Mouse (Mus musculus): ENCODE measurements around the gene Tfcp2l1. TPM values are rescaled to one million over a fixed set of nuclear protein-coding genes. Genes with fewer than 3 reads are reported as not detected.

Tfcp2l1 gene
- polyA plus RNA-seq, 1 experiment from 2014 or later: 0.35 TPM

GRCm38 (mm10) chr1:118625461-118625860 is 2.3 kb upstream of the Tfcp2l1 start:
- no peak for ATAC-seq (ENCODE audit: low FRiP score)
- H3K4me3 ChIP-seq (replicated peaks): no peak overlapping the region
- H3K36me3 ChIP-seq: no peaks in the 10 kb centered on the region
- no peaks in the 10 kb centered on the region for H3K9me3 ChIP-seq (replicated peaks)
- peaks cover 13% of the 10 kb centered on the region for H3K4me1 ChIP-seq
- H3K27me3 ChIP-seq (replicated peaks): peaks cover 25% of the 10 kb centered on the region; the same call in 1 of the 2 replicates
- H3K27ac ChIP-seq (replicated peaks): no peak overlapping the region
- H3K9ac ChIP-seq (replicated peaks): no peak overlapping the region
- no peak overlapping the region for H3K4me2 ChIP-seq
- 26% methylated on average over 6 of the region's 6 CpGs for WGBS

GRCm38 (mm10) chr1:118625921-118626320 is 1.8 kb upstream of the Tfcp2l1 start:
- 62% methylated on average over 2 of the region's 2 CpGs for WGBS
- no peak overlapping the region for H3K27ac ChIP-seq (replicated peaks)
- no peak overlapping the region for H3K9ac ChIP-seq (replicated peaks)
- no peaks in the 10 kb centered on the region for H3K36me3 ChIP-seq
- no peak overlapping the region for H3K4me2 ChIP-seq
- no peaks in the 10 kb centered on the region for H3K9me3 ChIP-seq (replicated peaks)
- H3K4me1 ChIP-seq: peaks cover 13% of the 10 kb centered on the region
- ATAC-seq (ENCODE audit: low FRiP score): no peak
- no peak overlapping the region for H3K4me3 ChIP-seq (replicated peaks)
- H3K27me3 ChIP-seq (replicated peaks): peaks cover 28% of the 10 kb centered on the region; the same call in 1 of the 2 replicates

- WGBS: 84% methylated on average over 2 of the region's 2 CpGs
- no peak overlapping the region for H3K9ac ChIP-seq (replicated peaks)
- no peak for ATAC-seq (ENCODE audit: low FRiP score)
Measured at GRCm38 (mm10) chr1:118626452-118626851, 1.3 kb upstream of the Tfcp2l1 start.

DNA sequence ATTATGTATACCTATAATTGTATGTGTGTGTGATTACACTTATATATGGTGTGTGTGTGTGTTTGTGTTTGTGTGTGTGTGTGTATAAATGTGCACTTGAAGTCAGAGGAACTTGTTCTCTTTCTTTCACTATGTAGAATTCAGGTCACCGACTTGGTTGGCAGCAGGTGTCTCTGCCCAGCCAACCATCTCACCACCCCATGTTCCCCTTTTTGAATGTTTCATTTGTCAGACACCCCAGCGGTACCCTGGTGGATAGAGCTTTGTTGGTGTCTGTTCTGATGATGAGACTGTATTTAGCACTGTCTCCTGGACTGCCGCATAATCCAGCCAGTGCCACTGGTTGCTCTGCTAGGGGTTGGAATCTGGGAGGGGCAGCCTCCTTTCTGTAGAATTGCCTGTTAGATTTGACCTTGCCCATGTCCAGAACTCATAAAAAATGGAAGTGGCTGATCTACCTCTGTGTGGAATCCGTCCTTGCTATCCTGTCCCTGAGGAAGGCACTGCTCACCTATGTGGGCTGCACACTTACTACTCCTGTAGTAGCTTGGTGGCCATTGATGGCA is 5.8 kb downstream of the Tfcp2l1 start:
- no peak overlapping the region for H3K27ac ChIP-seq (replicated peaks)
- WGBS: 85% methylated on average over 4 of the region's 4 CpGs
- no peak for ATAC-seq (ENCODE audit: low FRiP score)
- no peaks in the 10 kb centered on the region for H3K9me3 ChIP-seq (replicated peaks)
- H3K27me3 ChIP-seq (replicated peaks): peaks cover 9% of the 10 kb centered on the region; the same call in 1 of the 2 replicates
- H3K4me2 ChIP-seq: no peak overlapping the region
- no peak overlapping the region for H3K9ac ChIP-seq (replicated peaks)
- peaks cover 1% of the 10 kb centered on the region for H3K4me1 ChIP-seq
- H3K4me3 ChIP-seq (replicated peaks): no peak overlapping the region
- no peaks in the 10 kb centered on the region for H3K36me3 ChIP-seq

More at GRCm38 (mm10) chr1:118626452-118626851, 1.3 kb upstream of the Tfcp2l1 start:
- Histone ChIP-seq H3K4me3 (replicated peaks) (no peak overlapping the region), H3K27me3 (replicated peaks) (peaks cover 28% of the 10 kb centered on the region; the same call in 1 of the 2 replicates), H3K4me2 (no peak overlapping the region), H3K27ac (replicated peaks) (no peak overlapping the region), H3K9me3 (replicated peaks) (no peaks in the 10 kb centered on the region), H3K4me1 (peaks cover 13% of the 10 kb centered on the region), H3K36me3 (no peaks in the 10 kb centered on the region)

GRCm38 (mm10) chr1:118642296-118642999 is 14.7 kb downstream of the Tfcp2l1 start:
- 63% methylated on average over 2 of the region's 2 CpGs for WGBS
- no peak for ATAC-seq (ENCODE audit: low FRiP score)

GRCm38 (mm10) chr1:118643138-118643979 is 15.6 kb downstream of the Tfcp2l1 start:
- Histone ChIP-seq H3K4me3 (replicated peaks) (no peak overlapping the region), H3K9ac (replicated peaks) (no peak overlapping the region), H3K36me3 (no peaks in the 10 kb centered on the region), H3K27ac (replicated peaks) (no peak overlapping the region), H3K9me3 (replicated peaks) (no peaks in the 10 kb centered on the region), H3K4me2 (no peak overlapping the region), H3K4me1 (no peaks in the 10 kb centered on the region), H3K27me3 (replicated peaks) (no peaks in the 10 kb centered on the region)
- 27% methylated on average over 9 of the region's 9 CpGs for WGBS
- ATAC-seq (ENCODE audit: low FRiP score): no peak

More at GRCm38 (mm10) chr1:118642296-118642999, 14.7 kb downstream of the Tfcp2l1 start:
- H3K9me3 ChIP-seq (replicated peaks): no peaks in the 10 kb centered on the region
- H3K27me3 ChIP-seq (replicated peaks): no peaks in the 10 kb centered on the region
- H3K9ac ChIP-seq (replicated peaks): no peak overlapping the region
- H3K36me3 ChIP-seq: no peaks in the 10 kb centered on the region
- H3K4me2 ChIP-seq: no peak overlapping the region
- no peak overlapping the region for H3K27ac ChIP-seq (replicated peaks)
- no peak overlapping the region for H3K4me3 ChIP-seq (replicated peaks)
- H3K4me1 ChIP-seq: no peaks in the 10 kb centered on the region

DNA sequence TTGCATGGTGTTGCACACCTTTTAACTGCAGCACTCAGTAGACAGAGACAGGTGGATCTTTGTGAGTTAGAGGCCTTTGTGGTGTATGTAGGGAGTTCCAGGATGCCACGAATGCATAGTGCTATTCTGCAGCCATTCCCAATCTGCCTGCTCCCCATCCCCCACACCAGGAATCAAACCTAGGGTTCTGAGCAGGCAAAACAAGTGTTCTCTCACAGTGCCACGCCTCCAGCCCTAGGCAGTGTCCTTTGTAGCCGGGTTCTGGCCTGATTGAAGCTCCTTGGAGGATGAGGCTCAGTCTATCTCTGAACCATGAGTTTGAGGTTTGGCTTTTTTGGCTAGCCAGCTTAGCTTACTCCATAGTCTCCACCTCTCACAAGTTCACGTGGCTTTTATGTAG is 18.0 kb downstream of the Tfcp2l1 start:
- Histone ChIP-seq H3K27ac (replicated peaks) (no peak overlapping the region), H3K4me1 (peaks cover 4% of the 10 kb centered on the region; the same call in 1 of the 2 replicates), H3K4me2 (no peak overlapping the region), H3K4me3 (replicated peaks) (no peak overlapping the region), H3K9me3 (replicated peaks) (no peaks in the 10 kb centered on the region), H3K9ac (replicated peaks) (no peak overlapping the region), H3K36me3 (no peaks in the 10 kb centered on the region), H3K27me3 (replicated peaks) (no peaks in the 10 kb centered on the region)
- 57% methylated on average over 4 of the region's 4 CpGs for WGBS
- ATAC-seq (ENCODE audit: low FRiP score): no peak

DNA sequence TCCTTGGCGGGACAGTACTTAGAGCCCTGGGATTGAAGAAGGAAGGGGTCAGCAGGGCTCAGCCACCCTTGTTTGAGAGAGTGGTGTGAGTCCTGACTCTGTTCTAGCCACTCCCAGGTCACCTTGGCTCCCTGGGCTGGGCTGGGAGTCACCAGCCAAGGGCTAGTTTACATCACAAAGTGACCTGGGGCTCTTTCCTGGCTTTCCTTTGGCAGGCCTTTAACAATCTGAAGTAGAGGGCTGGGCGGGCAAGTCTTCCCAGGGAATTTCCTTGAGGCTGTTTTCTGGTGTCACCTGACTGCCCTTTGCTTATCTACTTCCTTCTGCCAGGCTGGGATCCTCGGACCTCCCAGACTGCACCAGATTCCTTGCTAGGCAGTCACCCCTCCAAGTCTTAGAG is 20.3 kb downstream of the Tfcp2l1 start:
- H3K4me2 ChIP-seq: no peak overlapping the region
- ATAC-seq (ENCODE audit: low FRiP score): no peak
- WGBS: 25% methylated on average over 3 of the region's 3 CpGs
- no peak overlapping the region for H3K9ac ChIP-seq (replicated peaks)
- no peak overlapping the region for H3K27ac ChIP-seq (replicated peaks)
- peaks cover 4% of the 10 kb centered on the region; the same call in 1 of the 2 replicates for H3K4me1 ChIP-seq
- no peaks in the 10 kb centered on the region for H3K36me3 ChIP-seq
- H3K4me3 ChIP-seq (replicated peaks): no peak overlapping the region
- no peaks in the 10 kb centered on the region for H3K9me3 ChIP-seq (replicated peaks)
- no peaks in the 10 kb centered on the region for H3K27me3 ChIP-seq (replicated peaks)

- Histone ChIP-seq H3K27me3 (replicated peaks) (no peaks in the 10 kb centered on the region), H3K4me1 (peaks cover 4% of the 10 kb centered on the region; the same call in 1 of the 2 replicates), H3K27ac (replicated peaks) (no peak overlapping the region), H3K9ac (replicated peaks) (no peak overlapping the region), H3K36me3 (no peaks in the 10 kb centered on the region), H3K9me3 (replicated peaks) (no peaks in the 10 kb centered on the region), H3K4me3 (replicated peaks) (no peak overlapping the region), H3K4me2 (no peak overlapping the region)
- ATAC-seq (ENCODE audit: low FRiP score): peak; percentile 28; the same call in 1 of the 2 replicates
- WGBS: 58% methylated on average over 9 of the region's 9 CpGs
Measured at GRCm38 (mm10) chr1:118649933-118650770, 22.4 kb downstream of the Tfcp2l1 start.

DNA sequence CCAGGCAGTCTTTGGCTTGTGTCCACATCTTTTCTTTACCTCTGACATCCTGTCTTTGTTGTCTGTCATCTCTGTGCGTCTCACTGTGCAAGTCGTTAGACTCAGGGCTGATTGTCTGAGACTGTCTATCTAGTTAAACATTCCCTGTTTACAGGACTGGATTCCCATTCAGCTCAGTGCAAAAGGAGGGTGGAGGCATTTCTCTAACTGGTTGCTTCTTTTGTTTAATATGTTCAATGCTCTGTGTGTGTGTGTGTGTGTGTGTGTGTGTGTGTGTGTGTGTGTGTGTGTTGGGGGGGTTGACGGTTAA is 23.0 kb downstream of the Tfcp2l1 start:
- no peak for ATAC-seq (ENCODE audit: low FRiP score)
- H3K27me3 ChIP-seq (replicated peaks): no peaks in the 10 kb centered on the region
- no peak overlapping the region for H3K9ac ChIP-seq (replicated peaks)
- peaks cover 4% of the 10 kb centered on the region; the same call in 1 of the 2 replicates for H3K4me1 ChIP-seq
- WGBS: 25% methylated on average over 3 of the region's 3 CpGs
- H3K27ac ChIP-seq (replicated peaks): no peak overlapping the region
- no peaks in the 10 kb centered on the region for H3K36me3 ChIP-seq
- no peak overlapping the region for H3K4me3 ChIP-seq (replicated peaks)
- no peak overlapping the region for H3K4me2 ChIP-seq
- H3K9me3 ChIP-seq (replicated peaks): no peaks in the 10 kb centered on the region

DNA sequence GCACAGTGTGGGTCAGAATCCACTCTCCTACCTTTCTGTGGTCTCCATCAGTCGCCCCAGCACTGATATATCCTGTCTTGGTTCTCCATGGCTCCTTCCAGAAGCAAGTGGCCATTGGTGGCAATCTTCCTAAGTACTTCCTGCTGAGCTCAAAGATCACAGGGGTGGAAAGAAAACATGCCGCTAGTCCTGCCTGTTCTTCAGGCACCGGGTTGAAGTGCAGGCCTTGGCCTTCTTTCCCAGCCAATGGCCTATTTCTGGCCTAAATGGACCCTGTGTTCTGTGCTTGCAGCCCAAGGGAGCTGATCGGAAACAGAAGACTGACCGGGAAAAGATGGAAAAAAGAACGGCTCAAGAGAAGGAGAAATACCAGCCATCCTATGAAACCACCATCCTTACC is 31.0 kb downstream of the Tfcp2l1 start:
- H3K27me3 ChIP-seq (replicated peaks): no peaks in the 10 kb centered on the region
- no peaks in the 10 kb centered on the region for H3K9me3 ChIP-seq (replicated peaks)
- 79% methylated on average over 6 of the region's 6 CpGs for WGBS
- no peak for ATAC-seq (ENCODE audit: low FRiP score)
- no peak overlapping the region for H3K27ac ChIP-seq (replicated peaks)
- H3K4me1 ChIP-seq: no peaks in the 10 kb centered on the region
- no peak overlapping the region for H3K4me3 ChIP-seq (replicated peaks)
- no peak overlapping the region for H3K4me2 ChIP-seq
- no peak overlapping the region for H3K9ac ChIP-seq (replicated peaks)
- no peaks in the 10 kb centered on the region for H3K36me3 ChIP-seq
